Mouse (Mus musculus) lung, adult 10 weeks (tissue): ENCODE results near the gene Scgb2b24. TPM values are rescaled to one million over a fixed set of nuclear protein-coding genes. Genes with fewer than 3 reads are reported as not detected.

Source experiments
- polyA plus RNA-seq: library from polyadenylated mRNA; stranded (reverse); fragments of 350-450 nt; fragmentation: Illumina TruSeq; extraction: RNeasy Lipid Tissue Mini Kit (QIAGEN cat#74804); gene quantifications from one replicate; pipeline ENCODE4 v1.2.3, GENCODE M21; 2014; ENCODE audit warnings: low read depth, low replicate concordance; ENCODE audit not compliant: insufficient read depth

Scgb2b24 gene
- not detected for polyA plus RNA-seq

DNA sequence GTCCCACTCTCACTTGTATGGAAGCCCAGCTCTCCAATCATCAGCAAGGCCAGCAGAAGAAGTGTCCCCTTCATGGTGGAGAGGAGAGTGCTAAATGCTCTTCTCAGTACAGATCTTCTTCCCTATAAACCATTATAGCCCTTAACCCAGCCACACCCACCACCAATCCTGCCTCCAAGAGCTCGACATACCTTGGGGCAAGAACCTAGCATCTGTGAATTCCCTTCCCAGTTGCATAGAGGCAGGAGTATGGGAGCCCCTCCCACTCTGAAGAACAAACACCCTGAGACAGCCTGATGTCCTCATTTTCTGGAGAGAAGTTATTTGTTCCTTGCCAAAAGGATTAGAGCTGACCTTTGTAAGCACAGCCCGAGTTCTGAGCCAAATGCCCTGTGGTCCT is at the start of gene Scgb2b24:
Gene Scgb2b24 (minus strand): TSS at position 101 of the 400 bp plus-strand sequence.

DNA sequence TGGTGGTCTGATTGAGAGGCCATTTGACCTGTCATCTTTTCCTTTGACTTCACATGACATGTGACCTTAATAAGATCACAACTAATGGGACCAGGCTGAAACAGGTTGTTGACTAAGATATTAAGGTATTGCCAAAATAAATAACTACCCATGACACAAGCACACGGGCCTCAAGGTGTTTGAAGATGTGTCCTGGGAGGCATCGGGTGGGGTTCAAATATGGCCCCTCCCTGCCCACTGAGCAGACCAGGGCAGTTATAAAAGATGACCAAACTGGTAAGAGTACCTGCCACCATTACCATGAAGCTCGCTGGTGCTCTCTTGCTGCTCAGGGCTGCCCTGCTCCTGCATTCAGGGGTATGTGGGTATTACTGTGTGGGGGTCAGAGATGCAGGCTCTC is 4.4 kb upstream of the Scgb2b24 start, which contains the start of gene Scgb1b24:
Gene Scgb1b24 (plus strand): TSS at position 301 of the 400 bp plus-strand sequence.

Other genes with a start within 250 kb of the Scgb2b24 start
- gene Scgb2b21, start 218.9 kb downstream of the Scgb2b24 start, polyA plus RNA-seq, result not detected
- gene Scgb1b24, start 4.5 kb upstream of the Scgb2b24 start, polyA plus RNA-seq, result not detected
- gene Scgb2b26, start 205.7 kb upstream of the Scgb2b24 start, polyA plus RNA-seq, result not detected